20 mouse cellular contexts compared by ENCODE assay signal in genomic region chr15:102754361-102754760, GRCm38 (mm10). TPM values are rescaled to one million over a fixed set of nuclear protein-coding genes. Genes with fewer than 3 reads are reported as not detected.
DNase-seq lines count a peak whose midpoint lies in the region; ATAC-seq and TF ChIP-seq lines count a peak whose summit lies in the region.
"Had no signal": no experiment of that assay in that cellular context is flagged by ENCODE, and none has a peak within 500 bp of the region (broad histone marks: within the 10 kb centered on the region; RNA-seq: fewer than 3 reads in every experiment).

No protein-coding gene starts in this region.

- no peaks in the 10 kb centered on the region for H3K36me3 ChIP-seq in hindbrain, embryonic 11.5 days (ENCODE audit: control insufficient read depth, insufficient read depth, low read length)
- no peaks in the 10 kb centered on the region for H3K36me3 ChIP-seq in hindbrain, embryonic 10.5 days
- H3K36me3 ChIP-seq in forebrain, postnatal 0 days (ENCODE audit: insufficient read depth), result no peaks in the 10 kb centered on the region
- H3K36me3 ChIP-seq in limb, embryonic 10.5 days, result 0 out of 2 replicates have a peak, but pooled peaks cover 3% of the 10 kb centered on the region
- H3K36me3 ChIP-seq in neural tube, embryonic 12.5 days, result no peaks in the 10 kb centered on the region
- H3K36me3 ChIP-seq: embryonic facial prominence, embryonic 10.5 days; heart, embryonic 10.5 days; kidney, embryonic 15.5 days had no signal

- H3K9me3 ChIP-seq in hindbrain, embryonic 11.5 days (ENCODE audit: control insufficient read depth, low read length), result no peaks in the 10 kb centered on the region
- no peaks in the 10 kb centered on the region for H3K9me3 ChIP-seq in hindbrain, embryonic 10.5 days
- no peaks in the 10 kb centered on the region for H3K9me3 ChIP-seq in forebrain, postnatal 0 days (ENCODE audit: low read length)
- no peaks in the 10 kb centered on the region for H3K9me3 ChIP-seq in limb, embryonic 10.5 days (replicated peaks)
- no peaks in the 10 kb centered on the region for H3K9me3 ChIP-seq in neural tube, embryonic 12.5 days
- H3K9me3 ChIP-seq: embryonic facial prominence, embryonic 10.5 days; heart, embryonic 10.5 days; kidney, embryonic 15.5 days had no signal

- DNase-seq in hindbrain, embryonic 11.5 days (ENCODE audit: low spot score), result no peak
- no peak for DNase-seq in hindbrain, embryonic 10.5 days (ENCODE audit: low spot score)
- no peak for DNase-seq in forebrain, postnatal 0 days
- no peak for DNase-seq in limb, embryonic 10.5 days (ENCODE audit: low spot score)
- no peak for DNase-seq in right cerebral cortex, postnatal 36 days (ENCODE audit: low spot score in 2 of 2)
- DNase-seq in heart, postnatal 14 days, result no peak
- no peak for DNase-seq in heart, adult 11 months
- DNase-seq: adrenal gland, adult 8-10 months; cerebellum, adult 11-12 months; cerebellum, postnatal 36 days; gastrocnemius, postnatal 36 days; heart, postnatal 10 days; lung, adult 18-20 months; lung, postnatal 36 days; retina, postnatal 1 day had no signal

- peaks cover 10% of the 10 kb centered on the region; the same call in 1 of the 2 replicates for H3K27me3 ChIP-seq in hindbrain, embryonic 11.5 days (ENCODE audit: control insufficient read depth, insufficient read depth, low read length)
- H3K27me3 ChIP-seq in hindbrain, embryonic 10.5 days (ENCODE audit: insufficient read depth, poor library complexity, severe bottlenecking), result peaks cover 83% of the 10 kb centered on the region
- no peaks in the 10 kb centered on the region; the same call in 1 of the 2 replicates for H3K27me3 ChIP-seq in forebrain, postnatal 0 days (ENCODE audit: insufficient read depth, low read length)
- H3K27me3 ChIP-seq in limb, embryonic 10.5 days (ENCODE audit: low read depth, poor library complexity, severe bottlenecking), result peaks cover 16% of the 10 kb centered on the region
- H3K27me3 ChIP-seq in neural tube, embryonic 12.5 days (replicated peaks), result peaks cover 8% of the 10 kb centered on the region; the same call in 1 of the 2 replicates

- H3K4me3 ChIP-seq in hindbrain, embryonic 11.5 days (ENCODE audit: low read depth, low read length), result no peak overlapping the region
- no peak overlapping the region for H3K4me3 ChIP-seq in hindbrain, embryonic 10.5 days
- H3K4me3 ChIP-seq in forebrain, postnatal 0 days (ENCODE audit: low read depth, low read length), result no peak overlapping the region
- 0 out of 2 replicates have a peak overlapping the region, but pooled peaks have one; percentile 26 for H3K4me3 ChIP-seq in limb, embryonic 10.5 days
- no peak overlapping the region for H3K4me3 ChIP-seq in neural tube, embryonic 12.5 days
- H3K4me3 ChIP-seq: embryonic facial prominence, embryonic 10.5 days; heart, embryonic 10.5 days; kidney, embryonic 15.5 days; layer of hippocampus, adult 2 months had no signal

- no peak overlapping the region for H3K9ac ChIP-seq in hindbrain, embryonic 11.5 days (ENCODE audit: low read depth, low read length)
- no peak overlapping the region for H3K9ac ChIP-seq in forebrain, postnatal 0 days
- H3K9ac ChIP-seq in neural tube, embryonic 12.5 days, result peak overlapping the region; percentile 44; the same call in 1 of the 2 replicates
- H3K9ac ChIP-seq: kidney, embryonic 15.5 days had no signal

- WGBS in hindbrain, embryonic 11.5 days, result 58% methylated on average over 7 of the region's 7 CpGs
- WGBS in hindbrain, embryonic 10.5 days, result 56% methylated on average over 7 of the region's 7 CpGs
- 41% methylated on average over 7 of the region's 7 CpGs for whole genome bisulfite sequencing in forebrain, postnatal 0 days
- WGBS in limb, embryonic 10.5 days, result 30% methylated on average over 7 of the region's 7 CpGs
- 24% methylated on average over 7 of the region's 7 CpGs for WGBS in neural tube, embryonic 12.5 days

- H3K27ac ChIP-seq in hindbrain, embryonic 11.5 days (ENCODE audit: low read depth, low read length), result peak overlapping the region; percentile 6; the same call in 1 of the 2 replicates
- no peak overlapping the region for H3K27ac ChIP-seq in hindbrain, embryonic 10.5 days
- H3K27ac ChIP-seq in forebrain, postnatal 0 days (ENCODE audit: low read depth, low read length), result no peak overlapping the region
- peak overlapping the region; percentile 85 for H3K27ac ChIP-seq in limb, embryonic 10.5 days
- peak overlapping the region; percentile 17; the same call in 1 of the 2 replicates for H3K27ac ChIP-seq in neural tube, embryonic 12.5 days
- H3K27ac ChIP-seq: embryonic facial prominence, embryonic 10.5 days; heart, embryonic 10.5 days; kidney, embryonic 15.5 days; layer of hippocampus, adult 2 months had no signal

- H3K4me1 ChIP-seq in hindbrain, embryonic 11.5 days (replicated peaks; ENCODE audit: control insufficient read depth, insufficient read depth, low read length), result no peaks in the 10 kb centered on the region; the same call in 1 of the 2 replicates
- H3K4me1 ChIP-seq in hindbrain, embryonic 10.5 days (replicated peaks), result peaks cover 20% of the 10 kb centered on the region
- peaks cover 3% of the 10 kb centered on the region; the same call in 1 of the 2 replicates for H3K4me1 ChIP-seq in forebrain, postnatal 0 days (ENCODE audit: insufficient read depth)
- H3K4me1 ChIP-seq in limb, embryonic 10.5 days, result peaks cover 69% of the 10 kb centered on the region
- H3K4me1 ChIP-seq in neural tube, embryonic 12.5 days, result peaks cover 23% of the 10 kb centered on the region; the same call in 1 of the 2 replicates

- no peak for ATAC-seq in hindbrain, embryonic 11.5 days (ENCODE audit: low FRiP score)
- peak; percentile 44; the same call in 1 of the 2 replicates for ATAC-seq in forebrain, postnatal 0 days
- ATAC-seq in neural tube, embryonic 12.5 days (ENCODE audit: low FRiP score, low read depth), result peak; percentile 48; the same call in 1 of the 2 replicates

- intact Hi-C loops in heart, postnatal 14 days (cut with DNase I), result no loop called here

- no peak overlapping the region for H3K4me2 ChIP-seq in hindbrain, embryonic 11.5 days (replicated peaks; ENCODE audit: low read depth, low read length)
- no peak overlapping the region for H3K4me2 ChIP-seq in forebrain, postnatal 0 days (ENCODE audit: low read depth)
- H3K4me2 ChIP-seq in neural tube, embryonic 12.5 days (replicated peaks), result peak overlapping the region; percentile 12; the same call in 1 of the 2 replicates
- H3K4me2 ChIP-seq: kidney, embryonic 15.5 days had no signal

- TF ChIP-seq CTCF in forebrain, postnatal 0 days (IDR thresholded peaks at IDR 0.05; ENCODE audit: low read depth), result no peak

RNA-seq across cellular contexts. Expression of gene Calcoco1, which starts 32.4 kb away (rescaled TPM):
- polyA plus RNA-seq in hindbrain, embryonic 11.5 days (2014; fragmentation: Nextera tagmentation; extraction: Ambion mirVana), result 26.2 and 30.1 TPM in 2 replicates
- 32.1 and 38.5 TPM in 2 replicates for polyA plus RNA-seq in hindbrain, embryonic 10.5 days (2016; fragmentation: Nextera tagmentation; extraction: Ambion mirVana)
- total RNA-seq in forebrain, postnatal 0 days (2014; rRNA removed), result 42.6 and 47.1 TPM in 2 replicates
- polyA plus RNA-seq in forebrain, postnatal 0 days (2015; fragmentation: Nextera tagmentation; extraction: Ambion mirVana), result 33.5 and 36.9 TPM in 2 replicates
- 26.3 and 33.5 TPM in 2 replicates for polyA plus RNA-seq in limb, embryonic 10.5 days (2016; fragmentation: Nextera tagmentation; extraction: Ambion mirVana)
- 39.1 and 47.3 TPM in 2 replicates for polyA plus RNA-seq in neural tube, embryonic 12.5 days (2016; fragmentation: Nextera tagmentation; extraction: Ambion mirVana)
- 100 to 1,000 TPM in 1 of 2 experiments, 10 to 100 TPM in 1; 89.5 to 104 TPM for total RNA-seq in heart, postnatal 14 days (2021)

Comparison
In these comparisons a context has a peak if more than half of its experiments do, and no peak if none do; other contexts are left out.
1. H3K27ac ChIP-seq: peak in hindbrain, embryonic 11.5 days (single experiment), limb, embryonic 10.5 days (single experiment) and neural tube, embryonic 12.5 days (single experiment); none in hindbrain, embryonic 10.5 days (single experiment) and forebrain, postnatal 0 days (single experiment).